Mouse (Mus musculus): Measurements from ENCODE around the gene Serpind1. TPM values are rescaled to one million over a fixed set of nuclear protein-coding genes. Genes with fewer than 3 reads are reported as not detected.

The Serpind1 gene
- 1.0 and 1.9 TPM in 2 replicates for polyA plus RNA-seq (2015; fragmentation: Nextera tagmentation; extraction: Ambion mirVana)

GRCm38 (mm10) chr16:17331116-17331515 lies at the start of gene Serpind1:
Gene Serpind1 (plus strand): TSS chr16:17331371.
- 79% methylated on average over 2 of the region's 2 CpGs for WGBS
- H3K4me1 ChIP-seq = no peaks in the 10 kb centered on the region

GRCm38 (mm10) chr16:17283151-17283550 lies 48.0 kb upstream of the Serpind1 start:
- Histone ChIP-seq H3K4me1 (peaks cover 8% of the 10 kb centered on the region), H3K27ac (replicated peaks) (no peak overlapping the region), H3K4me3 (replicated peaks) (no peak overlapping the region), H3K4me2 (no peak overlapping the region), H3K27me3 (replicated peaks) (peaks cover 19% of the 10 kb centered on the region), H3K9me3 (replicated peaks) (no peaks in the 10 kb centered on the region), H3K9ac (replicated peaks) (no peak overlapping the region), H3K36me3 (peaks cover 93% of the 10 kb centered on the region)
- 88% methylated on average over 6 of the region's 6 CpGs for WGBS
- no peak for ATAC-seq (ENCODE audit: low FRiP score)

More at GRCm38 (mm10) chr16:17331116-17331515, at the start of gene Serpind1:
- ATAC-seq (ENCODE audit: low FRiP score) = no peak
- no peak within 1 kb of the TSS for H3K9ac ChIP-seq (replicated peaks)
- no peaks in the 10 kb centered on the region for H3K9me3 ChIP-seq (replicated peaks)
- H3K4me3 ChIP-seq (replicated peaks) = no peak within 1 kb of the TSS
- peaks cover 33% of the 10 kb centered on the region for H3K36me3 ChIP-seq
- H3K27me3 ChIP-seq (replicated peaks) = no peaks in the 10 kb centered on the region
- no peak within 1 kb of the TSS for H3K27ac ChIP-seq (replicated peaks)
- H3K4me2 ChIP-seq = no peak within 1 kb of the TSS

GRCm38 (mm10) chr16:17287103-17287502 lies 44.1 kb upstream of the Serpind1 start:
- Histone ChIP-seq H3K4me3 (replicated peaks) (no peak overlapping the region), H3K27me3 (replicated peaks) (no peaks in the 10 kb centered on the region), H3K4me1 (no peaks in the 10 kb centered on the region), H3K9me3 (replicated peaks) (no peaks in the 10 kb centered on the region), H3K4me2 (no peak overlapping the region), H3K9ac (replicated peaks) (no peak overlapping the region), H3K27ac (replicated peaks) (no peak overlapping the region), H3K36me3 (peaks cover 86% of the 10 kb centered on the region)
- ATAC-seq (ENCODE audit: low FRiP score) = no peak
- WGBS = 99% methylated on average over 2 of the region's 2 CpGs

- ATAC-seq (ENCODE audit: low FRiP score) = no peak
- Histone ChIP-seq H3K9ac (replicated peaks) (no peak overlapping the region), H3K27ac (replicated peaks) (no peak overlapping the region), H3K4me3 (replicated peaks) (no peak overlapping the region), H3K36me3 (peaks cover 77% of the 10 kb centered on the region), H3K4me1 (no peaks in the 10 kb centered on the region), H3K4me2 (no peak overlapping the region), H3K27me3 (replicated peaks) (no peaks in the 10 kb centered on the region), H3K9me3 (replicated peaks) (no peaks in the 10 kb centered on the region)
- 92% methylated on average over 2 of the region's 2 CpGs for WGBS
Measured at GRCm38 (mm10) chr16:17291016-17291415, 40.2 kb upstream of the Serpind1 start.

GRCm38 (mm10) chr16:17292751-17293150 lies 38.4 kb upstream of the Serpind1 start:
- H3K9ac ChIP-seq (replicated peaks) = no peak overlapping the region
- ATAC-seq (ENCODE audit: low FRiP score) = no peak
- WGBS = 5% methylated on average over 2 of the region's 2 CpGs

GRCm38 (mm10) chr16:17300818-17301217 lies 30.4 kb upstream of the Serpind1 start:
- H3K27me3 ChIP-seq (replicated peaks) = no peaks in the 10 kb centered on the region

More at GRCm38 (mm10) chr16:17292751-17293150, 38.4 kb upstream of the Serpind1 start:
- no peak overlapping the region for H3K4me3 ChIP-seq (replicated peaks)
- no peak overlapping the region for H3K27ac ChIP-seq (replicated peaks)
- no peaks in the 10 kb centered on the region for H3K9me3 ChIP-seq (replicated peaks)
- H3K36me3 ChIP-seq = peaks cover 78% of the 10 kb centered on the region
- H3K4me1 ChIP-seq = no peaks in the 10 kb centered on the region
- no peaks in the 10 kb centered on the region for H3K27me3 ChIP-seq (replicated peaks)
- no peak overlapping the region for H3K4me2 ChIP-seq

GRCm38 (mm10) chr16:17303521-17304245 lies 27.5 kb upstream of the Serpind1 start:
- no peak overlapping the region for H3K9ac ChIP-seq (replicated peaks)
- WGBS = 80% methylated on average over 5 of the region's 5 CpGs
- H3K4me1 ChIP-seq = no peaks in the 10 kb centered on the region
- no peak overlapping the region for H3K4me3 ChIP-seq (replicated peaks)
- no peaks in the 10 kb centered on the region for H3K9me3 ChIP-seq (replicated peaks)
- H3K27me3 ChIP-seq (replicated peaks) = no peaks in the 10 kb centered on the region
- no peak overlapping the region for H3K27ac ChIP-seq (replicated peaks)
- no peak overlapping the region for H3K4me2 ChIP-seq
- ATAC-seq (ENCODE audit: low FRiP score) = no peak
- H3K36me3 ChIP-seq = peaks cover 89% of the 10 kb centered on the region

More at GRCm38 (mm10) chr16:17300818-17301217, 30.4 kb upstream of the Serpind1 start:
- Histone ChIP-seq H3K27ac (replicated peaks) (no peak overlapping the region), H3K9me3 (replicated peaks) (no peaks in the 10 kb centered on the region), H3K36me3 (peaks cover 92% of the 10 kb centered on the region), H3K9ac (replicated peaks) (no peak overlapping the region), H3K4me1 (no peaks in the 10 kb centered on the region), H3K4me2 (no peak overlapping the region), H3K4me3 (replicated peaks) (no peak overlapping the region)
- ATAC-seq (ENCODE audit: low FRiP score) = no peak
- 93% methylated on average over 3 of the region's 3 CpGs for WGBS

GRCm38 (mm10) chr16:17307461-17307860 lies 23.7 kb upstream of the Serpind1 start:
- 92% methylated on average over 5 of the region's 5 CpGs for WGBS
- no peak overlapping the region for H3K4me2 ChIP-seq
- H3K36me3 ChIP-seq = peaks cover 88% of the 10 kb centered on the region
- H3K4me3 ChIP-seq (replicated peaks) = no peak overlapping the region
- H3K4me1 ChIP-seq = no peaks in the 10 kb centered on the region
- no peak for ATAC-seq (ENCODE audit: low FRiP score)
- no peaks in the 10 kb centered on the region for H3K27me3 ChIP-seq (replicated peaks)
- no peak overlapping the region for H3K9ac ChIP-seq (replicated peaks)
- no peak overlapping the region for H3K27ac ChIP-seq (replicated peaks)
- no peaks in the 10 kb centered on the region for H3K9me3 ChIP-seq (replicated peaks)

- Histone ChIP-seq H3K27ac (replicated peaks) (no peak overlapping the region), H3K9ac (replicated peaks) (no peak overlapping the region), H3K4me1 (no peaks in the 10 kb centered on the region), H3K4me2 (no peak overlapping the region), H3K4me3 (replicated peaks) (no peak overlapping the region), H3K36me3 (peaks cover 90% of the 10 kb centered on the region), H3K27me3 (replicated peaks) (no peaks in the 10 kb centered on the region), H3K9me3 (replicated peaks) (no peaks in the 10 kb centered on the region)
- WGBS = 94% methylated on average over 10 of the region's 10 CpGs
- ATAC-seq (ENCODE audit: low FRiP score) = no peak
Measured at GRCm38 (mm10) chr16:17309036-17309435, 22.1 kb upstream of the Serpind1 start.

- H3K9me3 ChIP-seq (replicated peaks) = no peaks in the 10 kb centered on the region
- 93% methylated on average over 5 of the region's 5 CpGs for WGBS
- H3K4me1 ChIP-seq = no peaks in the 10 kb centered on the region
- H3K4me2 ChIP-seq = no peak overlapping the region
- no peaks in the 10 kb centered on the region for H3K27me3 ChIP-seq (replicated peaks)
- H3K36me3 ChIP-seq = peaks cover 96% of the 10 kb centered on the region
- no peak overlapping the region for H3K9ac ChIP-seq (replicated peaks)
- H3K4me3 ChIP-seq (replicated peaks) = no peak overlapping the region
- no peak for ATAC-seq (ENCODE audit: low FRiP score)
- no peak overlapping the region for H3K27ac ChIP-seq (replicated peaks)
Measured at GRCm38 (mm10) chr16:17312531-17312930, 18.6 kb upstream of the Serpind1 start.

GRCm38 (mm10) chr16:17316554-17316953 lies 14.6 kb upstream of the Serpind1 start:
- Histone ChIP-seq H3K9me3 (replicated peaks) (no peaks in the 10 kb centered on the region), H3K4me1 (no peaks in the 10 kb centered on the region), H3K4me2 (no peak overlapping the region), H3K36me3 (peaks cover 88% of the 10 kb centered on the region), H3K27ac (replicated peaks) (no peak overlapping the region), H3K27me3 (replicated peaks) (no peaks in the 10 kb centered on the region), H3K4me3 (replicated peaks) (no peak overlapping the region), H3K9ac (replicated peaks) (no peak overlapping the region)
- no peak for ATAC-seq (ENCODE audit: low FRiP score)
- WGBS = 96% methylated on average over 7 of the region's 7 CpGs

GRCm38 (mm10) chr16:17321481-17321880 lies 9.7 kb upstream of the Serpind1 start:
- no peak overlapping the region for H3K27ac ChIP-seq (replicated peaks)
- H3K9me3 ChIP-seq (replicated peaks) = no peaks in the 10 kb centered on the region
- H3K4me2 ChIP-seq = no peak overlapping the region
- peaks cover 88% of the 10 kb centered on the region for H3K36me3 ChIP-seq
- H3K4me3 ChIP-seq (replicated peaks) = no peak overlapping the region
- no peaks in the 10 kb centered on the region for H3K27me3 ChIP-seq (replicated peaks)
- 63% methylated on average over 5 of the region's 5 CpGs for WGBS
- no peaks in the 10 kb centered on the region for H3K4me1 ChIP-seq
- no peak overlapping the region for H3K9ac ChIP-seq (replicated peaks)
- no peak for ATAC-seq (ENCODE audit: low FRiP score)

All from neural tube, embryonic 15.5 days (tissue).